Mouse (Mus musculus): ENCODE data around the gene 4931406P16Rik. TPM values are rescaled to one million over a fixed set of nuclear protein-coding genes. Genes with fewer than 3 reads are reported as not detected.

4931406P16Rik gene
- polyA plus RNA-seq, 1 experiment from 2014 or later = 50.3 TPM

GRCm38 (mm10) chr7:34312786-34313442, 437 bp downstream of the 4931406P16Rik start:
- H3K9me3 ChIP-seq (replicated peaks) = no peaks in the 10 kb centered on the region
- under 1% methylated on average over 64 of the region's 73 CpGs for WGBS

GRCm38 (mm10) chr7:34309186-34309764, 4.1 kb downstream of the 4931406P16Rik start:
- ATAC-seq (ENCODE audit: insufficient number of reproducible peaks, low FRiP score) = no peak
- 55% methylated on average over 5 of the region's 5 CpGs for WGBS
- Histone ChIP-seq H3K36me3 (peaks cover 5% of the 10 kb centered on the region; the same call in 1 of the 2 replicates), H3K9me3 (replicated peaks) (no peaks in the 10 kb centered on the region), H3K4me3 (no peak overlapping the region), H3K4me1 (replicated peaks) (peaks cover 56% of the 10 kb centered on the region), H3K4me2 (peak overlapping the region; percentile 42), H3K27me3 (replicated peaks) (no peaks in the 10 kb centered on the region), H3K9ac (no peak overlapping the region), H3K27ac (ENCODE audit: poor library complexity, severe bottlenecking) (peak overlapping the region; percentile 80)

More at GRCm38 (mm10) chr7:34312786-34313442, 437 bp downstream of the 4931406P16Rik start:
- peak overlapping the region; percentile 81 for H3K4me2 ChIP-seq
- H3K4me1 ChIP-seq (replicated peaks) = peaks cover 38% of the 10 kb centered on the region
- ATAC-seq (ENCODE audit: insufficient number of reproducible peaks, low FRiP score) = peak; percentile 91
- peaks cover 5% of the 10 kb centered on the region; the same call in 1 of the 2 replicates for H3K36me3 ChIP-seq
- peak overlapping the region; percentile 91 for H3K9ac ChIP-seq
- peak overlapping the region; percentile 88 for H3K4me3 ChIP-seq
- peak overlapping the region; percentile 94 for H3K27ac ChIP-seq (ENCODE audit: poor library complexity, severe bottlenecking)
- H3K27me3 ChIP-seq (replicated peaks) = no peaks in the 10 kb centered on the region

- H3K27ac ChIP-seq (ENCODE audit: poor library complexity, severe bottlenecking) = peak overlapping the region; percentile 80
- H3K4me2 ChIP-seq = peak overlapping the region; percentile 42
- H3K4me1 ChIP-seq (replicated peaks) = peaks cover 61% of the 10 kb centered on the region
- no peak for ATAC-seq (ENCODE audit: insufficient number of reproducible peaks, low FRiP score)
- no peaks in the 10 kb centered on the region for H3K9me3 ChIP-seq (replicated peaks)
- WGBS = 17% methylated on average over 5 of the region's 5 CpGs
- no peaks in the 10 kb centered on the region for H3K27me3 ChIP-seq (replicated peaks)
- H3K36me3 ChIP-seq = peaks cover 5% of the 10 kb centered on the region; the same call in 1 of the 2 replicates
- 0 out of 2 replicates have a peak overlapping the region, but pooled peaks have one; percentile 16 for H3K9ac ChIP-seq
- H3K4me3 ChIP-seq = no peak overlapping the region
Observed at GRCm38 (mm10) chr7:34308586-34308985, 4.8 kb downstream of the 4931406P16Rik start.

- H3K4me1 ChIP-seq (replicated peaks) = peaks cover 66% of the 10 kb centered on the region
- no peaks in the 10 kb centered on the region for H3K9me3 ChIP-seq (replicated peaks)
- H3K9ac ChIP-seq = no peak overlapping the region
- H3K4me3 ChIP-seq = no peak overlapping the region
- 28% methylated on average over 4 of the region's 4 CpGs for WGBS
- H3K4me2 ChIP-seq = peak overlapping the region; percentile 15; the same call in 1 of the 2 replicates
- H3K36me3 ChIP-seq = peaks cover 10% of the 10 kb centered on the region
- 0 out of 2 replicates have a peak, but pooled peaks have one; percentile 37 for ATAC-seq (ENCODE audit: insufficient number of reproducible peaks, low FRiP score)
- no peaks in the 10 kb centered on the region for H3K27me3 ChIP-seq (replicated peaks)
- H3K27ac ChIP-seq (ENCODE audit: poor library complexity, severe bottlenecking) = peak overlapping the region; percentile 74
Observed at GRCm38 (mm10) chr7:34305454-34305853, 7.9 kb downstream of the 4931406P16Rik start.

- ATAC-seq (ENCODE audit: insufficient number of reproducible peaks, low FRiP score) = peak; percentile 34; the same call in 1 of the 2 replicates
- Histone ChIP-seq H3K27ac (ENCODE audit: poor library complexity, severe bottlenecking) (peak overlapping the region; percentile 84), H3K27me3 (replicated peaks) (no peaks in the 10 kb centered on the region), H3K4me3 (no peak overlapping the region), H3K9ac (no peak overlapping the region), H3K4me1 (replicated peaks) (peaks cover 47% of the 10 kb centered on the region), H3K36me3 (peaks cover 16% of the 10 kb centered on the region), H3K9me3 (replicated peaks) (no peaks in the 10 kb centered on the region), H3K4me2 (no peak overlapping the region)
- 36% methylated on average over 1 of the region's 1 CpGs for WGBS
Observed at GRCm38 (mm10) chr7:34302651-34303050, 10.7 kb downstream of the 4931406P16Rik start.

GRCm38 (mm10) chr7:34301952-34302351, 11.4 kb downstream of the 4931406P16Rik start:
- Histone ChIP-seq H3K36me3 (peaks cover 16% of the 10 kb centered on the region), H3K4me2 (no peak overlapping the region), H3K27me3 (replicated peaks) (no peaks in the 10 kb centered on the region), H3K9me3 (replicated peaks) (no peaks in the 10 kb centered on the region), H3K9ac (no peak overlapping the region), H3K4me1 (replicated peaks) (peaks cover 45% of the 10 kb centered on the region), H3K27ac (ENCODE audit: poor library complexity, severe bottlenecking) (peak overlapping the region; percentile 84), H3K4me3 (no peak overlapping the region)
- WGBS = 63% methylated on average over 3 of the region's 3 CpGs
- peak; percentile 68 for ATAC-seq (ENCODE audit: insufficient number of reproducible peaks, low FRiP score)

GRCm38 (mm10) chr7:34298818-34299217, 14.5 kb downstream of the 4931406P16Rik start:
- no peaks in the 10 kb centered on the region for H3K27me3 ChIP-seq (replicated peaks)
- 80% methylated on average over 2 of the region's 2 CpGs for WGBS
- peaks cover 20% of the 10 kb centered on the region for H3K36me3 ChIP-seq
- no peak overlapping the region for H3K27ac ChIP-seq (ENCODE audit: poor library complexity, severe bottlenecking)
- H3K9me3 ChIP-seq (replicated peaks) = no peaks in the 10 kb centered on the region
- H3K4me3 ChIP-seq = no peak overlapping the region
- H3K9ac ChIP-seq = no peak overlapping the region
- peaks cover 28% of the 10 kb centered on the region for H3K4me1 ChIP-seq (replicated peaks)
- no peak for ATAC-seq (ENCODE audit: insufficient number of reproducible peaks, low FRiP score)
- H3K4me2 ChIP-seq = no peak overlapping the region

- ATAC-seq (ENCODE audit: insufficient number of reproducible peaks, low FRiP score) = no peak
- no peak overlapping the region for H3K27ac ChIP-seq (ENCODE audit: poor library complexity, severe bottlenecking)
- WGBS = 85% methylated on average over 3 of the region's 3 CpGs
- no peak overlapping the region for H3K4me2 ChIP-seq
- no peaks in the 10 kb centered on the region for H3K9me3 ChIP-seq (replicated peaks)
- H3K4me1 ChIP-seq (replicated peaks) = peaks cover 17% of the 10 kb centered on the region
- H3K4me3 ChIP-seq = no peak overlapping the region
- H3K9ac ChIP-seq = no peak overlapping the region
- H3K27me3 ChIP-seq (replicated peaks) = no peaks in the 10 kb centered on the region
- H3K36me3 ChIP-seq = peaks cover 13% of the 10 kb centered on the region
Observed at GRCm38 (mm10) chr7:34296124-34296523, 17.2 kb downstream of the 4931406P16Rik start.

- ATAC-seq (ENCODE audit: insufficient number of reproducible peaks, low FRiP score) = no peak
- H3K4me2 ChIP-seq = no peak overlapping the region
- H3K27me3 ChIP-seq (replicated peaks) = no peaks in the 10 kb centered on the region
- H3K4me3 ChIP-seq = no peak overlapping the region
- peaks cover 16% of the 10 kb centered on the region for H3K4me1 ChIP-seq (replicated peaks)
- no peak overlapping the region for H3K9ac ChIP-seq
- H3K27ac ChIP-seq (ENCODE audit: poor library complexity, severe bottlenecking) = no peak overlapping the region
- 89% methylated on average over 2 of the region's 2 CpGs for WGBS
- H3K9me3 ChIP-seq (replicated peaks) = no peaks in the 10 kb centered on the region
- peaks cover 7% of the 10 kb centered on the region; the same call in 1 of the 2 replicates for H3K36me3 ChIP-seq
Observed at GRCm38 (mm10) chr7:34292633-34293032, 20.7 kb downstream of the 4931406P16Rik start.

GRCm38 (mm10) chr7:34291265-34291664, 22.1 kb downstream of the 4931406P16Rik start:
- Histone ChIP-seq H3K27ac (ENCODE audit: poor library complexity, severe bottlenecking) (peak overlapping the region; percentile 59), H3K4me2 (no peak overlapping the region), H3K9ac (no peak overlapping the region), H3K4me1 (replicated peaks) (peaks cover 13% of the 10 kb centered on the region), H3K27me3 (replicated peaks) (no peaks in the 10 kb centered on the region), H3K9me3 (replicated peaks) (no peaks in the 10 kb centered on the region), H3K4me3 (no peak overlapping the region), H3K36me3 (peaks cover 5% of the 10 kb centered on the region; the same call in 1 of the 2 replicates)
- 59% methylated on average over 1 of the region's 1 CpGs for WGBS
- ATAC-seq (ENCODE audit: insufficient number of reproducible peaks, low FRiP score) = no peak

- Histone ChIP-seq H3K9ac (no peak overlapping the region), H3K36me3 (peaks cover 8% of the 10 kb centered on the region), H3K4me1 (replicated peaks) (peaks cover 8% of the 10 kb centered on the region), H3K27ac (ENCODE audit: poor library complexity, severe bottlenecking) (peak overlapping the region; percentile 59), H3K27me3 (replicated peaks) (no peaks in the 10 kb centered on the region), H3K4me2 (no peak overlapping the region), H3K9me3 (replicated peaks) (no peaks in the 10 kb centered on the region), H3K4me3 (no peak overlapping the region)
- no peak for ATAC-seq (ENCODE audit: insufficient number of reproducible peaks, low FRiP score)
Observed at GRCm38 (mm10) chr7:34290450-34291151, 22.8 kb downstream of the 4931406P16Rik start.

Measured in heart, embryonic 12.5 days (tissue).